Mouse (Mus musculus) thymus, adult 2 months (tissue): ENCODE data around the gene Dio1. TPM values are rescaled to one million over a fixed set of nuclear protein-coding genes. Genes with fewer than 3 reads are reported as not detected.

Experiments used
- DNase-seq: peaks from one replicate; pipeline ENCODE4 v3.0.0; 2021
- H3K27ac ChIP-seq: fragments of 200-500 bp; 2 replicates; pipeline ENCODE4 v1.5.1; 2012; ENCODE audit warnings: low read length, control low read depth; ENCODE audit not compliant: control insufficient read depth, insufficient read depth
- H3K27me3 ChIP-seq: fragments of 200-500 bp; 2 replicates; pipeline ENCODE4 v1.6.1; 2012; ENCODE audit warnings: mild to moderate bottlenecking, low read length, moderate library complexity, mixed read lengths; ENCODE audit not compliant: control insufficient read depth, insufficient read depth
- H3K36me3 ChIP-seq: fragments of 200-500 bp; 2 replicates; pipeline ENCODE4 v1.6.1; 2012; ENCODE audit warnings: mild to moderate bottlenecking, low read length, moderate library complexity; ENCODE audit not compliant: control insufficient read depth, insufficient read depth
- H3K4me1 ChIP-seq: fragments of 200-500 bp; replicated peaks from 2 replicates; pipeline ENCODE4 v1.6.1; 2012; ENCODE audit warnings: low read length; ENCODE audit not compliant: control insufficient read depth, insufficient read depth
- H3K4me3 ChIP-seq: fragments of 200-500 bp; 2 replicates; pipeline ENCODE4 v1.5.1; 2012; ENCODE audit warnings: mild to moderate bottlenecking, low read length, control low read depth, moderate library complexity; ENCODE audit not compliant: control insufficient read depth, insufficient read depth
- CTCF ChIP-seq: fragments of 200-500 bp; IDR thresholded peaks from 2 replicates; pipeline ENCODE4 v1.5.1; 2012; ENCODE audit warnings: mild to moderate bottlenecking, control low read depth, low read length, moderate library complexity, borderline replicate concordance; ENCODE audit not compliant: control insufficient read depth, poor library complexity, insufficient read depth; ENCODE audit errors: extremely low read depth
- POLR2A ChIP-seq: fragments of 200-500 bp; IDR thresholded peaks from 2 replicates; pipeline ENCODE4 v1.6.1; 2012; ENCODE audit warnings: mild to moderate bottlenecking, low read length, control low read depth, moderate library complexity; ENCODE audit not compliant: control insufficient read depth, poor library complexity, insufficient read depth; ENCODE audit errors: extremely low read depth
- WGBS: fragments of 180-500 bp; shearing (Covaris S2); methylation state at CpG from one replicate; pipeline ENCODE4 v1.1.7; 2018; 5-methylcytosine and 5-hydroxymethylcytosine counted together
- polyA plus RNA-seq: library from polyadenylated mRNA; depleted of rRNA; stranded (reverse); fragments of >200 nt; gene quantifications from 2 replicates; pipeline ENCODE4 v1.2.3, GENCODE M21; 2012

Dio1 gene
- polyA plus RNA-seq, 1 experiment, result 9.7 TPM

- no peaks in the 10 kb centered on the region for H3K36me3 ChIP-seq
- whole genome bisulfite sequencing, result 94% methylated on average over 8 of the region's 8 CpGs
- H3K4me1 ChIP-seq, result peaks cover 13% of the 10 kb centered on the region
- H3K4me3 ChIP-seq, result no peak overlapping the region
- H3K27ac ChIP-seq, result no peak overlapping the region
- TF ChIP-seq CTCF (no peak), POLR2A (no peak)
- DNase-seq, result no peak
- H3K27me3 ChIP-seq, result no peaks in the 10 kb centered on the region
Measured at GRCm38 (mm10) chr4:107298071-107298606, 8.8 kb downstream of the Dio1 start.

GRCm38 (mm10) chr4:107292273-107292662 lies 14.7 kb downstream of the Dio1 start:
- Histone ChIP-seq H3K4me1 (no peaks in the 10 kb centered on the region), H3K36me3 (no peaks in the 10 kb centered on the region), H3K27ac (no peak overlapping the region), H3K27me3 (no peaks in the 10 kb centered on the region), H3K4me3 (no peak overlapping the region)
- no peak for TF ChIP-seq POLR2A
- TF ChIP-seq CTCF, result no peak
- 87% methylated on average over 4 of the region's 4 CpGs for WGBS
- DNase-seq, result no peak

- DNase-seq, result no peak
- H3K4me3 ChIP-seq, result no peak overlapping the region
- TF ChIP-seq CTCF, result no peak
- no peak for TF ChIP-seq POLR2A
- H3K27me3 ChIP-seq, result no peaks in the 10 kb centered on the region
- no peaks in the 10 kb centered on the region for H3K4me1 ChIP-seq
- H3K27ac ChIP-seq, result no peak overlapping the region
- no peaks in the 10 kb centered on the region for H3K36me3 ChIP-seq
- 95% methylated on average over 7 of the region's 7 CpGs for WGBS
Measured at GRCm38 (mm10) chr4:107291611-107292272, 15.2 kb downstream of the Dio1 start.

DNA sequence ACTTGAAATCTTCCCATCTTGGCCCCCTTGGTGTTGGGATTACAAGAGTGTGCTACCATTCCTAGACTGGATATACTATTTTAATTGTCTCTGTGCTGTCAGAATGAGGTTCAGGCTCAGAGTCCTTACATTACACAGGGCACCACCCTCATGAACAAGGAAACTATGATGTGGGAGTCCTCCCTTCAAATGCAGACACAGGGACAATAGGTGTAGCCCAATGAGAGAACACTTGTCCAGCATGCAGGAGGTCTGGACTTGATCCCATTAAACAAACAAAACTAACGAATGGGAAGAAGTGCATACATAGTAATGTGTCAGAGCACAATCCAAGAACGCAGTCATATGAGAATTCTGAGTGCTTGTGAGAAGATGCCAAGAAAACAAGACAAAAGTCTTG lies 19.5 kb downstream of the Dio1 start:
- peaks cover 2% of the 10 kb centered on the region; the same call in 1 of the 2 replicates for H3K36me3 ChIP-seq
- 97% methylated on average over 2 of the region's 2 CpGs for WGBS
- H3K4me1 ChIP-seq, result no peaks in the 10 kb centered on the region
- no peak overlapping the region for H3K27ac ChIP-seq
- TF ChIP-seq CTCF (no peak), POLR2A (no peak)
- H3K27me3 ChIP-seq, result no peaks in the 10 kb centered on the region
- no peak for DNase-seq
- no peak overlapping the region for H3K4me3 ChIP-seq

DNA sequence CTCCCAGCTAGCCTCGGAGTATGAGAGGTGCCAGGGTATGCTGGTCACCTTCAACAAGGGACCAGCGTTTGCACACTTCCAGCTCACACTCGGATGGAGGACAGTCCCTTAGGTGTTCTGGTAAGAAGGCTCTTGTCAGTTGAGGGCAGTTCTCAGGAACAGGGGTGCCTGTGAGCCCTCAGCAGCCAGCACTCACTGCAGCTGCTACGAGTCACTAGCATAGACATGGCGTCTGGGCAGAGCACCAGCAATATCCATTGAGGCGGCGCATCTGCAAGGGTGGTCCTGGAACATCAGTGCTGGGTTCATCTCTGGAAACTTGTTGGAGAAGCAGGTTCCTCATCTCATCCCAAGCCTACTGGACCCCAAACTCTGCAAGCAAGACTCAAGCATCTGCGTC lies 20.6 kb downstream of the Dio1 start:
- Histone ChIP-seq H3K27me3 (no peaks in the 10 kb centered on the region), H3K27ac (no peak overlapping the region), H3K4me3 (no peak overlapping the region), H3K4me1 (no peaks in the 10 kb centered on the region), H3K36me3 (peaks cover 5% of the 10 kb centered on the region; the same call in 1 of the 2 replicates)
- WGBS, result 96% methylated on average over 8 of the region's 8 CpGs
- TF ChIP-seq POLR2A (no peak), CTCF (no peak)
- DNase-seq, result no peak

- no peak for TF ChIP-seq POLR2A
- no peak for TF ChIP-seq CTCF
- WGBS, result 82% methylated on average over 3 of the region's 3 CpGs
- Histone ChIP-seq H3K27me3 (no peaks in the 10 kb centered on the region), H3K4me1 (no peaks in the 10 kb centered on the region), H3K27ac (no peak overlapping the region), H3K36me3 (peaks cover 5% of the 10 kb centered on the region; the same call in 1 of the 2 replicates), H3K4me3 (no peak overlapping the region)
- DNase-seq, result no peak
Measured at GRCm38 (mm10) chr4:107285446-107286200, 21.3 kb downstream of the Dio1 start.
